Mouse (Mus musculus) hindbrain, postnatal 0 days (tissue): ENCODE measurements around the gene Trpd52l3. TPM values are rescaled to one million over a fixed set of nuclear protein-coding genes. Genes with fewer than 3 reads are reported as not detected.

Experiments
- ATAC-seq: fragments of 200-750 bp; cut with Nextera tagmentation; 2 replicates; pipeline ENCODE4 v1.8.0; 2017; ENCODE audit warnings: mild to moderate bottlenecking, moderate TSS enrichment, moderate library complexity
- DNase-seq: peaks from one replicate; pipeline ENCODE4 v3.0.0-alpha.2; 2015; ENCODE audit warnings: low spot score
- H3K27ac ChIP-seq: fragments of 300-500 bp; sonication (generic); 2 replicates; pipeline ENCODE4 v1.5.1; 2014; ENCODE audit warnings: mild to moderate bottlenecking
- H3K27me3 ChIP-seq: fragments of 300-500 bp; sonication (generic); 2 replicates; pipeline ENCODE4 v1.6.1; 2014; ENCODE audit warnings: low read length, mixed read lengths; ENCODE audit not compliant: insufficient read depth
- H3K36me3 ChIP-seq: fragments of 300-500 bp; sonication (generic); 2 replicates; pipeline ENCODE4 v1.6.1; 2014; ENCODE audit warnings: low read length, mixed read lengths; ENCODE audit not compliant: insufficient read depth
- H3K4me1 ChIP-seq: fragments of 300-500 bp; sonication (generic); 2 replicates; pipeline ENCODE4 v1.6.1; 2014; ENCODE audit warnings: antibody characterized with exemption, low read length, mixed read lengths; ENCODE audit not compliant: insufficient read depth
- H3K4me2 ChIP-seq: fragments of 300-500 bp; sonication (generic); 2 replicates; pipeline ENCODE4 v1.6.1; 2014; ENCODE audit warnings: low read depth, mild to moderate bottlenecking, low read length, moderate library complexity, mixed read lengths
- H3K4me3 ChIP-seq: fragments of 300-500 bp; sonication (generic); 2 replicates; pipeline ENCODE4 v1.5.1; 2014; ENCODE audit warnings: low read length
- H3K9ac ChIP-seq: fragments of 300-500 bp; sonication (generic); replicated peaks from 2 replicates; pipeline ENCODE4 v1.6.1; 2014; ENCODE audit warnings: mild to moderate bottlenecking, low read length, moderate library complexity, mixed read lengths
- H3K9me3 ChIP-seq: fragments of 300-500 bp; sonication (generic); 2 replicates; pipeline ENCODE4 v1.6.1; 2016; ENCODE audit warnings: low read length, mixed read lengths
- CTCF ChIP-seq: IDR thresholded peaks from 2 replicates; pipeline ENCODE4 v1.5.1; 2016; ENCODE audit warnings: antibody characterized with exemption, control low read depth, low read depth
- WGBS: fragments of 180-500 bp; shearing (Covaris S2); extraction: QIAGEN DNeasy Blood & Tissue Kit; methylation state at CpG from one replicate; pipeline ENCODE4 v1.1.7; 2014; 5-methylcytosine and 5-hydroxymethylcytosine counted together
- polyA plus RNA-seq: library from polyadenylated mRNA; unstranded; fragments of >200 nt; fragmentation: Nextera tagmentation; extraction: Ambion mirVana; gene quantifications from 2 replicates; pipeline ENCODE4 v1.2.1, GENCODE M21; 2015
- total RNA-seq: library from RNA; depleted of rRNA; stranded (reverse); fragments of >200 nt; gene quantifications from 2 replicates; pipeline ENCODE4 v1.2.3, GENCODE M21; 2014; rRNA removed

The Trpd52l3 gene
- total RNA-seq (not detected in 2 replicates), polyA plus RNA-seq (not detected in 2 replicates)

- TF ChIP-seq CTCF: no peak
Measured at GRCm38 (mm10) chr19:30003621-30004020, at the start of gene Trpd52l3. Gene Trpd52l3, plus strand, starts transcription at chr19:30003790.

DNA sequence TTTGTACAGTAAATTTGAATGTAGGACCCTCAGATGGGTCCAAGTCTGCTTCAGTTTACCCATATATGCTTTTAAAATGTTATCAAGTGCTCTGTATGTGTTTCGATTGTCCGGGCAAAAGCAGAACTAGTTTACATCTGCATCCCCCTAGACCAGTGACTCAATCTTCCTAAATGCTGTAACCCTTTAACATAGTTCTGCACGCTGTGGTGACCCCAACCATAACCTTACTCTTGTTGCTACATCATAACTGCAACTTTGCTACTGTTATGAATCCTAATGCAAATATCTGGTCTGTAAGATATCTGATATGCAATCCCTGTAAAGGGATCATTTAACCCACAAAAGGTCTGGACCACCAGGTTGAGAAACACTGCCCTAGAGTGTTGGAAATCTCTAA, 49.8 kb upstream of the Trpd52l3 start:
- DNase-seq (no peak), ATAC-seq (no peak)
- WGBS: 93% methylated on average over 3 of the region's 3 CpGs

More at GRCm38 (mm10) chr19:30003621-30004020, at the start of gene Trpd52l3:
- ATAC-seq (no peak), DNase-seq (no peak)
- WGBS: 94% methylated on average over 9 of the region's 9 CpGs
- Histone ChIP-seq H3K27me3 (no peaks in the 10 kb centered on the region), H3K4me2 (no peak within 1 kb of the TSS), H3K9me3 (no peaks in the 10 kb centered on the region), H3K4me1 (no peaks in the 10 kb centered on the region), H3K9ac (no peak within 1 kb of the TSS), H3K4me3 (no peak within 1 kb of the TSS), H3K27ac (no peak within 1 kb of the TSS), H3K36me3 (no peaks in the 10 kb centered on the region)

GRCm38 (mm10) chr19:29955454-29955853, 48.1 kb upstream of the Trpd52l3 start:
- no peak overlapping the region for H3K27ac ChIP-seq
- no peaks in the 10 kb centered on the region for H3K9me3 ChIP-seq
- ATAC-seq (no peak), DNase-seq (no peak)
- H3K4me3 ChIP-seq: no peak overlapping the region
- no peaks in the 10 kb centered on the region for H3K27me3 ChIP-seq
- no peak for TF ChIP-seq CTCF
- no peaks in the 10 kb centered on the region for H3K36me3 ChIP-seq
- no peaks in the 10 kb centered on the region for H3K4me1 ChIP-seq
- 86% methylated on average over 2 of the region's 2 CpGs for WGBS
- no peak overlapping the region for H3K4me2 ChIP-seq
- no peak overlapping the region for H3K9ac ChIP-seq

More for the DNA sequence above, 49.8 kb upstream of the Trpd52l3 start:
- TF ChIP-seq CTCF: no peak
- peaks cover 2% of the 10 kb centered on the region; the same call in 1 of the 2 replicates for H3K4me1 ChIP-seq
- no peaks in the 10 kb centered on the region for H3K36me3 ChIP-seq
- no peak overlapping the region for H3K9ac ChIP-seq
- H3K27ac ChIP-seq: no peak overlapping the region
- no peaks in the 10 kb centered on the region for H3K27me3 ChIP-seq
- H3K4me2 ChIP-seq: no peak overlapping the region
- no peak overlapping the region for H3K4me3 ChIP-seq
- H3K9me3 ChIP-seq: no peaks in the 10 kb centered on the region

DNA sequence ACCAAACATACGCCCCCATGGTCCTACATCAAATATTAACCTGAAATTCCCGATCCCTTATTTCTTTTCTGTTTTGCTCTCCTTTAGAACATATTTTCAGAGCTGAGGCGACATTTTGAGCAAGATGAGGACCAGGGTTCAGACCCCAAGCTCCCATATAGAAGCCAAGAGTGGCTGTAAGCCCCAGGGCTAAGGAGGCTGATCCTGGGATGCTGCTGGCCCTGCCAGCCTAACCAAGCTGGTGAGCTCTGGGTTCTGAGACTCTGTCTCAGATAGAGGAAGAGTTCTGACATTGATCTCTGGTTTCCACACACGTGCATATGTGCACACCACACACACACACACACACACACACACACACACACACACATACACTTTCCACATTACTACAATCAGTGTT, 42.7 kb upstream of the Trpd52l3 start:
- no peak overlapping the region for H3K9ac ChIP-seq
- H3K36me3 ChIP-seq: no peaks in the 10 kb centered on the region
- no peak overlapping the region for H3K4me3 ChIP-seq
- H3K9me3 ChIP-seq: no peaks in the 10 kb centered on the region
- no peak for TF ChIP-seq CTCF
- 91% methylated on average over 4 of the region's 4 CpGs for WGBS
- no peak for DNase-seq
- H3K27ac ChIP-seq: no peak overlapping the region
- no peak overlapping the region for H3K4me2 ChIP-seq
- H3K27me3 ChIP-seq: no peaks in the 10 kb centered on the region
- no peaks in the 10 kb centered on the region for H3K4me1 ChIP-seq
- ATAC-seq: no peak

DNA sequence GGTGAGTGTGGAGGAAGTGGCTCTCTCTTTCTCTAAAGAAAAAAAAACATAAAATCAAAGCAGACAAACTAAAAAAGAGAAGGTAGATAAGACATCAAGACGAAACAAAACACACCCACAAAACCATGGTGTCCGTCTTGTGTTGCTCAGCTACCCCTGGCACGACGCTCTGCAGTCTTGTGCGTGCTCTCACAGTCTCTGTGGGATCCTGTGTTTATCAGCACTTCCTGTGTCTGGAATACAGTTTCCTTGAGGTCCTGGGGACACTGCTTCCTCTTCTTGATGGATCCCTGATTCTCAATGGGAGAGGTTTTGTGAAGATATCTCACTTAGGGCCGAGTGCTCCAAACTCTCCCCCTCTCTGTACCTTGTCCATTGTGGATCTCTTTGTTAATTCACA, 41.7 kb upstream of the Trpd52l3 start:
- 80% methylated on average over 6 of the region's 6 CpGs for WGBS
- no peak for ATAC-seq

DNA sequence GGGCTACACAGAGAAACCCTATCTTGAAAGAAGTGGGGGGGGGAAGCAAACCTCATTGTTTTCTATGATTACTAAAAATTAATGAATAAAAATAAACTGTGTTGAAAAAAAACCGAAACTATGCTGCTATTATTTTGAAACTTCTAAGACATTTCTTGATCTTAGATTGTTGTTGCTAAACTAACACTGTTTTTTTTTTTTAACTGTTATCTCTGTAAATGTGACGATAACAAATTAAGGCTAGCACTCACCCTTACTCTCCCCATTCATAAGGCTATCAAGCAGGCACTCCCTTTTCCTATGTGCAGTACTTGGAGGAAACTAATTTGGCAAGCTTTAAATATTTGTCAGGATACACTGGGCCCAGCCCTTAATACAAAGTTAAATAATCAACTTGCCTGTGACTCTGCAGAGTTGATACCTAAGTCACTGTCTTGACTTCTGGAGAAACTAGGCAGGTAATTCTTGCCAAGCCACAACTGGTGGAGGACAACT, 39.9 kb upstream of the Trpd52l3 start:
- 85% methylated on average over 2 of the region's 2 CpGs for WGBS
- no peak for DNase-seq
- no peak for ATAC-seq

More for the DNA sequence above, 41.7 kb upstream of the Trpd52l3 start:
- Histone ChIP-seq H3K9me3 (no peaks in the 10 kb centered on the region), H3K27ac (no peak overlapping the region), H3K9ac (no peak overlapping the region), H3K27me3 (no peaks in the 10 kb centered on the region), H3K4me3 (no peak overlapping the region), H3K4me2 (no peak overlapping the region), H3K4me1 (no peaks in the 10 kb centered on the region), H3K36me3 (no peaks in the 10 kb centered on the region)
- no peak for TF ChIP-seq CTCF
- DNase-seq: no peak

GRCm38 (mm10) chr19:29967960-29968359, 35.6 kb upstream of the Trpd52l3 start:
- no peak overlapping the region for H3K4me2 ChIP-seq
- no peaks in the 10 kb centered on the region for H3K36me3 ChIP-seq
- no peaks in the 10 kb centered on the region for H3K27me3 ChIP-seq
- WGBS: 89% methylated on average over 3 of the region's 3 CpGs
- H3K4me1 ChIP-seq: no peaks in the 10 kb centered on the region
- H3K9me3 ChIP-seq: no peaks in the 10 kb centered on the region
- H3K4me3 ChIP-seq: no peak overlapping the region
- H3K9ac ChIP-seq: no peak overlapping the region
- no peak overlapping the region for H3K27ac ChIP-seq
- no peak for DNase-seq
- TF ChIP-seq CTCF: no peak
- ATAC-seq: no peak

More for the DNA sequence above, 39.9 kb upstream of the Trpd52l3 start:
- H3K9ac ChIP-seq: no peak overlapping the region
- no peak overlapping the region for H3K4me3 ChIP-seq
- no peaks in the 10 kb centered on the region for H3K4me1 ChIP-seq
- no peaks in the 10 kb centered on the region for H3K27me3 ChIP-seq
- H3K27ac ChIP-seq: no peak overlapping the region
- no peak for TF ChIP-seq CTCF
- no peaks in the 10 kb centered on the region for H3K36me3 ChIP-seq
- no peaks in the 10 kb centered on the region for H3K9me3 ChIP-seq
- no peak overlapping the region for H3K4me2 ChIP-seq
